Mouse (Mus musculus) left cerebral cortex, adult 8-10 months (tissue): ENCODE results near the gene Acsf3. TPM values are rescaled to one million over a fixed set of nuclear protein-coding genes. Genes with fewer than 3 reads are reported as not detected.

Experiments used
- DNase-seq, 2 experiments: peaks; one replicate each; pipeline ENCODE4 v3.0.0; 2022; ENCODE audit warnings: low spot score in 2 of 2
- total RNA-seq, 4 experiments: library from RNA; stranded (reverse); gene quantifications; 2 replicates each; pipeline ENCODE4 v1.2.4; 2022

Acsf3 gene
- total RNA-seq = 10 to 100 TPM; 22.7 to 28.2 (median 26.1) TPM

GRCm38 (mm10) chr8:122775285-122776155, at the start of gene Acsf3:
Acsf3 (plus strand) TSS chr8:122775486.
- DNase-seq = peak; percentile 46 to 71

DNA sequence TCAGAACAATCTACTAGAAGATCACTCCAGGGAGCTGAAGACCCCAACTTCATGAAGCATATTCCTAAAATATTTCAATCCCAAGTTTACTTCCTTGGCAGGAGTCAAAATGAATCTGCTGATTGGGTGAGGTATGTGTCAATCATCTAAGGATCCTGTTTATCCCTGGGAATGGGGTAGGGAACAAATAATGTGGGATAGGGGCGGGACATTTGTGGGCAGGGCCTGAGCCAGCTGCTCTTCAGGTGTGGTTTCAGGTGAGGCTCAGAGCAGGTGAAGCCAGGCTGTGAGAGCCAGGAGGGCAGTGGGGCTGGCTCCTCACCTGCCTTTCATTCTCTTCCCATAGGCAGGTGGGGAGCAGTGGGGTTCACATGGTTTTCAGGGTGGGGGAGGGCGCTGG, 48.5 kb upstream of the Acsf3 start:
- DNase-seq = no peak

- DNase-seq = no peak
Measured at GRCm38 (mm10) chr8:122727412-122727811, 47.9 kb upstream of the Acsf3 start.

- no peak for DNase-seq
Measured at GRCm38 (mm10) chr8:122728630-122729029, 46.7 kb upstream of the Acsf3 start.

GRCm38 (mm10) chr8:122735110-122735509, 40.2 kb upstream of the Acsf3 start:
- no peak for DNase-seq

- DNase-seq = no peak
Measured at GRCm38 (mm10) chr8:122735542-122736473, 39.5 kb upstream of the Acsf3 start.

- no peak for DNase-seq
Measured at GRCm38 (mm10) chr8:122736623-122737022, 38.7 kb upstream of the Acsf3 start.

DNA sequence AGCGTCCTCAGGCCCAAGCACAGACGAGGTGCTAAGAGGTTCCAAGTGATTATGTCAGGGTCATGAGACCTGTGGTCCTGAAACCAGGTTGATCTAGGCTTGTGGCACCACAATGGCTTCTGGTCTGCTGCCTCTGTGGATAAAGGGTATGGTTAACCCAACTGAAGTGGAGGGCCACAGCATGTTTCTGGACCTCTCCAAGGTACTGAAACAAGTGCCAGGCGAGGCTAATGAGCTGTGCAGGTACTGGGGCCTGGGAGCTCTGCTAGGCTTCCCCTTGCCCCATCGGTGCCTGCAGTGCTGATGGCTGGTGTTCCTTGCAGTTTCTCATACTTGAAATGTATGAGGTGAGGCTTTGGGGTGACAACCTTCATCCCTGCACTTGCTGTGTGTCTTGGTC, 38.2 kb upstream of the Acsf3 start:
- DNase-seq = no peak

DNA sequence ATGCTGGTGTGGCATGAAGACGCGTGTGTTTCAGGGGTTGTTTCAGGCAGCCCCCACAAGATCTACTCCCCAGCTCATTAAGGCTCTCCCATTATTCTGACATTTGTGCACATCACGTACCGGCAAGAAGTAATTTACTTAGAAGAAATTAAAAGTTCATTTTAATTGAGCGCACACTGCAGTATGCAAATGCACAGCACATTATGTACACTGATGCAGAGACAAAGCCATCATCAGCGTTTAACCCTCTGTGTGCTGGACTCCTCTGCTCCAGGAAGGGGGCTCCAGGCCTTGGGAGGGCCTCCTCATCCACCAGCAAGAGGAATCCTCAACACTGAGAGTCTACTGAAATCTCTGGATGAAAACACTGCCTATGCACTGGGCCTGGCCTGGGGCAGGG, 37.4 kb upstream of the Acsf3 start:
- no peak for DNase-seq

- no peak for DNase-seq
Measured at GRCm38 (mm10) chr8:122739102-122739725, 36.1 kb upstream of the Acsf3 start.

DNA sequence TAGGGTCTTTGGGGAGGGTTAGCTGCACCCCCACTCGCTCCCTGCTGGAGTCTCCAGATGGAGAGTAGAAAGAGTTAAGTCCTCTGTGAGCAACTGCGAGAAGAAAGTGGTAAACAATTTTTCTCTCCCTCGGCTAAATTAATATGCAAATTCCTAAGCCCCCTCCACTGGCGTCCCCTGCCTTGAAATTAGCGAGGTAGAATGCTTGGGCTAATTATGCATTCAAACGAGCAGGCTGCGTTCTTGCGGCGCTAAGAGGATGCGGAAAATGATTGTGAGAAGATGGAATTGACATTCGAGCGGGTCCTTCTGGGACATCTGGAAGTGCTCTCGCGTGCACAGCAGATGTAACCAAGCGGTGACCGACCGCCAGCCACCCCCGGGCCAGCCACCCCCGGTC, 32.8 kb upstream of the Acsf3 start:
- DNase-seq = no peak

GRCm38 (mm10) chr8:122745022-122745749, 30.1 kb upstream of the Acsf3 start:
- DNase-seq = no peak

- DNase-seq = no peak
Measured at GRCm38 (mm10) chr8:122745750-122746275, 29.5 kb upstream of the Acsf3 start.

DNA sequence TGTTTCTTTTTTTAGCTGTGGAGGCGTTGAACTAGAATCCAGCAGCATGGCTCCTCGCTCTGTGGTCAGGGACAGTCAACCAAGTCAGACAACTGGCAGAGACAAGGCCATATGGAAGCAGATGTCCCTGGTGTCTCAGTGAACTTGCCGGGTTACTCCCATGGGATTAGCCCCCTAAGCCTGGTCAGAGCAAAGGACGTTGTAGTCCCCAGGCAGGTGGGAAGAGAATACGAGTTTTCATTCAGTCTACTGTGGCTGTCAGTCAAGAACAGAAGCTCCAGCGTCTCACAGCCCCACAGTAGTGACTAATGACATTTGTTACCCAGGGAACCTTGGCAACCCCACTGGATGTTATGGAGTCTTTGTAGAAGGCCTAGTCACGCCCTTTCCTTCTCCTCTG, 28.8 kb upstream of the Acsf3 start:
- DNase-seq = no peak

- DNase-seq = no peak
Measured at GRCm38 (mm10) chr8:122747825-122748224, 27.5 kb upstream of the Acsf3 start.

GRCm38 (mm10) chr8:122749333-122749958, 25.8 kb upstream of the Acsf3 start:
- DNase-seq = no peak

GRCm38 (mm10) chr8:122751342-122751741, 23.9 kb upstream of the Acsf3 start:
- DNase-seq = no peak

DNA sequence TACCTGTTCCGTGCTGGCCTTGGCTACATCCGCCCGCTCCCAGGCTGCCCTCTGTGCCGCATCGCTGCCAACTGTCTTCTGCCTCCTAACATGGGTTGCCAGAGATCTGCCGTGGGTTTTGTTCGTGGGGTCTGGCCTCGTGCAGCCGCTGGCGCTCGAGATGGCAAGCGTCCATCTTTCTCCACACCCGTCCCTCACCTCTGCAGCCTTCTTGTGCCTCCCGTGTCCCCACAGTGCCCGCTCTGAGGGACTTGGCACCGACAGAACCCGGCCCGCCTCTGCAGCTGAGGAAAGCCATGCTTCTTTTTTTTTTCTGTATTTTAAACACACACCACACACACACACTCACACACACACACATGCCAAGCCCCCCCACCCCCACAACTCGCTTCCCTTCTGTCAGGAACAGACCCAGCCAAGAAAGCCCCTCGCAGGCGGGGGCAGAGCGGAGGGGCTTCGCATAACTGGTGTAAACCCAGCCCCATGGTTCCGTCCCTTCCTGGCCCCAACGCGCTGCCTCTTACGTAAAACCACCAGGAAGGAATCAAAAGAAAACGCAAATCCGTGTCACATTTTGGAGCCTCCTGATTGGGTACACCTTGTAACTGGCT, 23.1 kb upstream of the Acsf3 start:
- DNase-seq = peak in 1 of 2 experiments; percentile 67

DNA sequence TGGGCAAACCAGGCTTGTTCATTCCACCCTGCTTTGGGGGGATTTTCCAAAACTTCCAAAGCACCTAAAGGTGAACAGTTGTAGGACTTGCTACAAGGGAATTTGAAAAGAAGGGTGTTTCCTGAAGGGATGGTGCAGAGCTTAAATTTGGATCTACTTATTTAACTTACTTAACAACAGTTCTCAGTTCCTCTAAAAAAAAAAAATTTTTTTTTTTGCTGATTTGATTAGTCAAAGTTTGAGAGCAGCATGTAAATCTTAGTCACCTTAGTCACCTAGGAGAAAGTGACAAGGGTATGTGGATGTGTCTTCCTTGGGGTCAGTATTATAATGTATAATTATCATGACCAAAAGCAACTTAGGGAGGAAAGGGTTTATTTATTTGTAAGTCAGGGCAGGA, 16.7 kb upstream of the Acsf3 start:
- DNase-seq = no peak

- DNase-seq = no peak
Measured at GRCm38 (mm10) chr8:122760116-122760515, 15.2 kb upstream of the Acsf3 start.
